Mouse (Mus musculus): Measurements from ENCODE around the gene Mark2. TPM values are rescaled to one million over a fixed set of nuclear protein-coding genes. Genes with fewer than 3 reads are reported as not detected.

Gene Mark2
- polyA plus RNA-seq, 1 experiment from 2014 or later, result 47.2 TPM

GRCm38 (mm10) chr19:7352809-7353495 is 11.3 kb upstream of the Mark2 start:
- Histone ChIP-seq H3K4me3 (no peak overlapping the region), H3K27me3 (no peaks in the 10 kb centered on the region), H3K9ac (no peak overlapping the region), H3K36me3 (peaks cover 23% of the 10 kb centered on the region), H3K27ac (no peak overlapping the region), H3K4me1 (no peaks in the 10 kb centered on the region), H3K9me3 (no peaks in the 10 kb centered on the region), H3K4me2 (no peak overlapping the region)
- ATAC-seq (ENCODE audit: insufficient number of reproducible peaks, insufficient read depth, low FRiP score, low TSS enrichment, low read depth), result no peak
- WGBS, result 84% methylated on average over 11 of the region's 11 CpGs

- no peak for ATAC-seq (ENCODE audit: insufficient number of reproducible peaks, insufficient read depth, low FRiP score, low TSS enrichment, low read depth)
- H3K9me3 ChIP-seq, result no peaks in the 10 kb centered on the region
- 73% methylated on average over 1 of the region's 1 CpGs for WGBS
- no peaks in the 10 kb centered on the region for H3K36me3 ChIP-seq
- H3K27ac ChIP-seq, result no peak overlapping the region
- no peak overlapping the region for H3K4me3 ChIP-seq
- peaks cover 3% of the 10 kb centered on the region; the same call in 1 of the 2 replicates for H3K4me1 ChIP-seq
- no peak overlapping the region for H3K9ac ChIP-seq
- H3K4me2 ChIP-seq, result no peak overlapping the region
- H3K27me3 ChIP-seq, result no peaks in the 10 kb centered on the region
Measured at GRCm38 (mm10) chr19:7349993-7350392, 8.3 kb upstream of the Mark2 start.

GRCm38 (mm10) chr19:7345235-7345755 is 3.6 kb upstream of the Mark2 start:
- no peak overlapping the region for H3K27ac ChIP-seq
- ATAC-seq (ENCODE audit: insufficient number of reproducible peaks, insufficient read depth, low FRiP score, low TSS enrichment, low read depth), result no peak
- H3K9me3 ChIP-seq, result no peaks in the 10 kb centered on the region
- H3K4me2 ChIP-seq, result no peak overlapping the region
- peak overlapping the region; percentile 22; the same call in 1 of the 2 replicates for H3K9ac ChIP-seq
- no peaks in the 10 kb centered on the region for H3K36me3 ChIP-seq
- H3K4me1 ChIP-seq, result peaks cover 9% of the 10 kb centered on the region
- no peaks in the 10 kb centered on the region for H3K27me3 ChIP-seq
- H3K4me3 ChIP-seq, result no peak overlapping the region
- WGBS, result 21% methylated on average over 4 of the region's 4 CpGs

GRCm38 (mm10) chr19:7342646-7343045 is 986 bp upstream of the Mark2 start:
- no peak for ATAC-seq (ENCODE audit: insufficient number of reproducible peaks, insufficient read depth, low FRiP score, low TSS enrichment, low read depth)

GRCm38 (mm10) chr19:7340780-7341475 is 732 bp downstream of the Mark2 start:
- Histone ChIP-seq H3K9me3 (no peaks in the 10 kb centered on the region), H3K27ac (peak overlapping the region; percentile 88), H3K4me1 (peaks cover 36% of the 10 kb centered on the region), H3K36me3 (no peaks in the 10 kb centered on the region), H3K4me3 (peak overlapping the region; percentile 78), H3K9ac (peak overlapping the region; percentile 96), H3K27me3 (no peaks in the 10 kb centered on the region), H3K4me2 (peak overlapping the region; percentile 95)
- ATAC-seq (ENCODE audit: insufficient number of reproducible peaks, insufficient read depth, low FRiP score, low TSS enrichment, low read depth), result peak; percentile 68; the same call in 1 of the 2 replicates
- under 1% methylated on average over 42 of the region's 46 CpGs for WGBS

More at GRCm38 (mm10) chr19:7342646-7343045, 986 bp upstream of the Mark2 start:
- Histone ChIP-seq H3K9me3 (no peaks in the 10 kb centered on the region), H3K4me1 (peaks cover 34% of the 10 kb centered on the region), H3K4me3 (no peak overlapping the region), H3K27me3 (no peaks in the 10 kb centered on the region), H3K27ac (no peak overlapping the region), H3K9ac (no peak overlapping the region), H3K36me3 (no peaks in the 10 kb centered on the region), H3K4me2 (no peak overlapping the region)
- WGBS, result 80% methylated on average over 2 of the region's 2 CpGs

GRCm38 (mm10) chr19:7340371-7340779 is 1.3 kb downstream of the Mark2 start:
- no peak for ATAC-seq (ENCODE audit: insufficient number of reproducible peaks, insufficient read depth, low FRiP score, low TSS enrichment, low read depth)

GRCm38 (mm10) chr19:7339867-7340266 is 1.8 kb downstream of the Mark2 start:
- 44% methylated on average over 4 of the region's 4 CpGs for WGBS
- ATAC-seq (ENCODE audit: insufficient number of reproducible peaks, insufficient read depth, low FRiP score, low TSS enrichment, low read depth), result no peak
- Histone ChIP-seq H3K4me1 (peaks cover 33% of the 10 kb centered on the region), H3K9me3 (no peaks in the 10 kb centered on the region), H3K4me2 (peak overlapping the region; percentile 95), H3K27me3 (no peaks in the 10 kb centered on the region), H3K36me3 (peaks cover 5% of the 10 kb centered on the region), H3K27ac (0 out of 2 replicates have a peak overlapping the region, but pooled peaks have one; percentile 88), H3K9ac (peak overlapping the region; percentile 96), H3K4me3 (peak overlapping the region; percentile 78)

More at GRCm38 (mm10) chr19:7340371-7340779, 1.3 kb downstream of the Mark2 start:
- H3K4me1 ChIP-seq, result peaks cover 36% of the 10 kb centered on the region
- peaks cover 3% of the 10 kb centered on the region for H3K36me3 ChIP-seq
- 2% methylated on average over 15 of the region's 15 CpGs for WGBS
- H3K9ac ChIP-seq, result peak overlapping the region; percentile 96
- no peaks in the 10 kb centered on the region for H3K9me3 ChIP-seq
- no peaks in the 10 kb centered on the region for H3K27me3 ChIP-seq
- H3K27ac ChIP-seq, result peak overlapping the region; percentile 88
- H3K4me3 ChIP-seq, result peak overlapping the region; percentile 78
- H3K4me2 ChIP-seq, result peak overlapping the region; percentile 95

GRCm38 (mm10) chr19:7339026-7339425 is 2.6 kb downstream of the Mark2 start:
- Histone ChIP-seq H3K9me3 (no peaks in the 10 kb centered on the region), H3K36me3 (peaks cover 6% of the 10 kb centered on the region), H3K27me3 (no peaks in the 10 kb centered on the region), H3K4me1 (peaks cover 37% of the 10 kb centered on the region), H3K27ac (peak overlapping the region; percentile 60), H3K4me2 (peak overlapping the region; percentile 95), H3K9ac (peak overlapping the region; percentile 96), H3K4me3 (peak overlapping the region; percentile 78)
- 43% methylated on average over 5 of the region's 5 CpGs for WGBS
- no peak for ATAC-seq (ENCODE audit: insufficient number of reproducible peaks, insufficient read depth, low FRiP score, low TSS enrichment, low read depth)

GRCm38 (mm10) chr19:7337781-7338342 is 3.8 kb downstream of the Mark2 start:
- H3K4me2 ChIP-seq, result peak overlapping the region; percentile 95; the same call in 1 of the 2 replicates
- H3K27ac ChIP-seq, result no peak overlapping the region

GRCm38 (mm10) chr19:7335656-7336055 is 6.0 kb downstream of the Mark2 start:
- H3K36me3 ChIP-seq, result peaks cover 10% of the 10 kb centered on the region
- no peak overlapping the region for H3K27ac ChIP-seq
- peaks cover 33% of the 10 kb centered on the region for H3K4me1 ChIP-seq
- ATAC-seq (ENCODE audit: insufficient number of reproducible peaks, insufficient read depth, low FRiP score, low TSS enrichment, low read depth), result no peak
- H3K27me3 ChIP-seq, result no peaks in the 10 kb centered on the region
- no peak overlapping the region for H3K9ac ChIP-seq
- no peaks in the 10 kb centered on the region for H3K9me3 ChIP-seq
- H3K4me2 ChIP-seq, result no peak overlapping the region
- 86% methylated on average over 4 of the region's 4 CpGs for WGBS
- H3K4me3 ChIP-seq, result no peak overlapping the region

More at GRCm38 (mm10) chr19:7337781-7338342, 3.8 kb downstream of the Mark2 start:
- 75% methylated on average over 2 of the region's 2 CpGs for WGBS
- Histone ChIP-seq H3K27me3 (no peaks in the 10 kb centered on the region), H3K4me3 (no peak overlapping the region), H3K4me1 (peaks cover 37% of the 10 kb centered on the region), H3K9ac (no peak overlapping the region; the same call in 1 of the 2 replicates), H3K36me3 (peaks cover 10% of the 10 kb centered on the region), H3K9me3 (no peaks in the 10 kb centered on the region)
- ATAC-seq (ENCODE audit: insufficient number of reproducible peaks, insufficient read depth, low FRiP score, low TSS enrichment, low read depth), result no peak

- H3K27ac ChIP-seq, result 0 out of 2 replicates have a peak overlapping the region, but pooled peaks have one; percentile 9
- H3K36me3 ChIP-seq, result peaks cover 16% of the 10 kb centered on the region
- no peaks in the 10 kb centered on the region for H3K9me3 ChIP-seq
- no peak overlapping the region for H3K9ac ChIP-seq
- H3K27me3 ChIP-seq, result no peaks in the 10 kb centered on the region
- no peak overlapping the region for H3K4me2 ChIP-seq
- no peak overlapping the region for H3K4me3 ChIP-seq
- peaks cover 19% of the 10 kb centered on the region for H3K4me1 ChIP-seq
- WGBS, result 70% methylated on average over 2 of the region's 2 CpGs
- peak; percentile 37; the same call in 1 of the 2 replicates for ATAC-seq (ENCODE audit: insufficient number of reproducible peaks, insufficient read depth, low FRiP score, low TSS enrichment, low read depth)
Measured at GRCm38 (mm10) chr19:7334049-7334448, 7.6 kb downstream of the Mark2 start.

Measured in embryonic facial prominence, embryonic 13.5 days (tissue).